Mouse (Mus musculus) spleen, embryonic (tissue): Measurements from ENCODE around the gene Accsl.

Experiments used
- CTCF ChIA-PET: fragments of 350-600 bp; sonication (Branson Sonifier 250); formaldehyde crosslinking; loops from one replicate; lab custom pipeline; 2022; lab: Charles Lee

Gene Accsl

DNA sequence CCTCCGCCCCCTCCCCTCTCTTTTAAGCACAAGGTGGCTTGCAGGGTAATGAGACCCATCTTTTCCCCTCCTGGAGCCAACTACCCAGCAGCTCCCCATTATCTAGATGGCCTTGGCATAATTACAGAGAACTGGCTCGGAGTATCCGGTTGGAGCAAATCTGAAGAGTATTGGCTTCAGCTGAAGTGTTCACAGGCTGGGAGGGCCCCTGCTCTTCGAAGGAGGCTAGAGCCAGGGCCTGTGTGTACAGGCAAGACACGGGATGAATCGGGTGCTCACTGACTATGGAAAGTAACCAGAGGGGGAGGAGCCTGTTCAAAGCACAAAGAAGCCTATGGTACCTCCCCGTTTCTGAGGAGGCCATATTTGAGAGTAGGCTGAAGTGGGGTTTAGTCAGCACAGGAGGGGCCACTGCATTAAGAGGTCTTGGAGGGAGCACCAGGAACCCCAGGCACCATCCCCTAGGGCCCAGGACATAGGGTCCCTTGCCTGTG, at the start of gene Accsl:
Gene Accsl (minus strand): TSS at position 51 of the 494 bp plus-strand sequence.
- CTCF ChIA-PET = interaction anchor here (0.5 kb wide), 1 partner anchor 11 kb away, joined by 8 read pairs; no protein-coding TSS in a partner anchor

DNA sequence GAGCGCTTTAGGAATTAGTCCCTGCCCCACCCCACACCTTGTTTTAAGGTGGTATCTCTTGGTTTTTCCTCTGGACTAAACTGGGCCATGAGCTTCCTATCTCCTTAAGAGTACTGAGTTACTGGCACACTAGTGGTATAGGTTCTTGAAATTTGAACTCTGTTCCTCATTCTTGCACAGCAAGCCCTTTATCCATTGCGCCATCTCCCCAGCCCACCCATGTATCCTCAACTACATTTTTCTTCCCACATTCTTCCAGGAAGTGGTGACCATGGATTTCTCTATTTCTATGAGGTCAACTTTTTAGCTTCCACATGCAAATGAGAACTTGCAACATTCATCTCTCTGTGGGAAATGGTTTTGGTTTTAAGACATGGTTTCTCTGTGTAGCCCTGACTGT, 44.6 kb upstream of the Accsl start:
- CTCF ChIA-PET = no interaction called here

DNA sequence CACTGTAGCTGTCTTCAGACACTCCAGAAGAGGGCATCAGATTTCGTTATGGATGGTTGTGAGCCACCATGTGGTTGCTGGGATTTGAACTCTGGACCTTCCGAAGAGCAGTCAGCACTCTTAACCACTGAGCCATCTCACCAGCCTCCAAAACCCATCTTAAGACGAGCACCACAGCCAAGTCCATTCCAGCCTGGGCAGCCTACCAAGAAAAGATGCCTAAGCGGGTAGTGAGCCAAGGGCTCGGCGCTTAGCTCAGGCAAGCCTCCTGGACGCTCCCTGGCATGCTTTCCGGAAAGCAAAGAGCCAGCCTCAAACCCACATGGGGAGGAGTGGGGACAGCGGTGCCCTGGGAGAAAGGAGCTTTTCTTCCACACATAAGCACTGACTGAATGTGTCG, 43.0 kb upstream of the Accsl start:
- CTCF ChIA-PET = no interaction called here

DNA sequence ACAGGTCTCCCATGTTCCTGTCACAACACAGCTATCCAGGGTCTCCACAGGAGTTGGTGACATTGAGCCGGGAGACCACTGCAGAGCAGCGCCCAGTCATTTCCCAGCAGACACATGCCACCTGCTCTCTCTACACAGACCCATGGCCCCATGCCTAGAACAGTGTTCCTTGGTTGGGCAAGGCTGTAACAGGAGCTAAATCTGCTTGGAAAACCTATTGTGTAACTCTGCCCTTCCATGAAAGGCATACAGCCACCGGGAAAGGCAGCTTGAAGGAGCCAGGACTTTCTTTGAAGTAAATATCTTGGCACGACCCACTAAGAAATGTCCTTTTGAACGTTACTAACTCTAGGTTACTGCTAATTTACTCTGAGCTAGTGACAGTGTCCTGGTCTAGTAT, 40.8 kb upstream of the Accsl start:
- CTCF ChIA-PET = no interaction called here

DNA sequence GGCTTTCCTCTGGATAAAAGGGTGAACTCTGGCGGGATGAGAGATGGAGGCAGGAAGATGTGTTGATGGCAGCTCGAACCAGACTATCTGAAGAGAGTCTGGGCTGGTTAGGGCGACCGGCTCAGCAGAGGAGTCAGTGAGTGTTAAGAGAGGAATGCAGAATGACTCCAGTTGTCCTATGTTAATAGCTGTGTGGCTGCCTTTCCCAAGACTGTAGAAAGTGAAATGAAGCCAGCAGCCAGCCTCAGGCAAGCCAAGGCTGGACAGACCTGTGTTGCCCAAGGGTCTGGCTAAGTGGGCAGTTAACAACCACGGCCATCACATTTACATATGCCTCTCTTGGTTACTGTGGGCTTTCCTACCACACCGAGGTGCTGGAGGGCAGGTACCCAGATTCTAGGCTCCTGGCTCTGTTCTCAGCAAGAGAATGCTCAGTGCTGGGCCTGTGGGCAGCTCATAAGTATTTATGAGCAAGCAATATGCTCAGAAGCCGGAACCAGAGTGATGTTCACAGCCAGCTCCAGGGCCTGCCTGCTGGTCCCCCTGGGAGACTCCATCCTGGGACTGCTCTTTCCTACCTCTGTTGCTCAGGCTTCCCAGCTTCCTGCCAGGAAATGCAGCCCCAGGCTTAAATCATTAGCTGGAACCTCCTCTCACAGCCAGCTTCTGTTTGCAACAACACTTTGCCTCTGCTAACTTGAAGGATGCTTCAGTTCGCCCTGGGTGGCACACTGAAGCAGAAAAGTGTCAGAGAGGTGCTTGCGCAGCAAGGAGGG, 38.8 kb upstream of the Accsl start:
- CTCF ChIA-PET = no interaction called here

DNA sequence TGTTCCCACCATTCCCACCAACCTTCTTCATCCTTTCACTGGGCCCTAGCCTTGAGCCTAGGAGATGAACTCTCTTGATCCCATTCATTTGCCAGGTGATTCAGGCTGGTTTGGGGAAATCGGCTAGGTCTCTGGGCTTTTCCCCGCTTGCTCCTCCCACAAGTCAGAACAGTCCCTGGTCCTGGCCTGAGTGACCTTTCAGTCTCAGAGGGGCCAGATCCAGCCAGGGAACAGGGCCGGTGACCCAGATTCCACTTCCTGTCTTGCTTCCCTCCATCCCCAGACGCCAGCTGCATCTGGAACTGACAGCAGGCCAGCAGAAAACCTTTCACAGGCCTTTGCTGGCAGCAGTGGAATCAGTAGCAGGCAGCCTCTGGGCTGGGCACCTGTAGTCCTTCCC, 37.4 kb upstream of the Accsl start:
- CTCF ChIA-PET = no interaction called here

DNA sequence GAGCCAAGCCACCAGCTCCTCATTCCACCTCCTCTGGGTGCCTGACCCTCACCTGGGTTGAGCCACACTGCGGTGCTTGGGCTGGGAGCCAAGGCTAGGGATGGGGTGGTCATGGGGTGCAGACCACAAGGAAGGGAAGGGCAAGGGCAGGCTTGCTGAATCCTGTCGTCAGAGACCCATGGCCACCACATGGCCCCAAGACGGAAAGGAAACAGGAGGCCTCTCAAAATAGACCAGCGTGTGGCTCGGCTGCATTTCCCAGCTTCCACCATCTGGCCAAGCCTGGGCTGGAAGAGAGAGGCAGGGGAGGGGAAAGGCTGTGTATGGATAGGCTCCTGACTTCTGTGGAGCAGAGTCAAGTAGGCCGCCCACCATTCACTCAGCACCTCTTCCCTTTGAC, 34.5 kb upstream of the Accsl start:
- CTCF ChIA-PET = no interaction called here

DNA sequence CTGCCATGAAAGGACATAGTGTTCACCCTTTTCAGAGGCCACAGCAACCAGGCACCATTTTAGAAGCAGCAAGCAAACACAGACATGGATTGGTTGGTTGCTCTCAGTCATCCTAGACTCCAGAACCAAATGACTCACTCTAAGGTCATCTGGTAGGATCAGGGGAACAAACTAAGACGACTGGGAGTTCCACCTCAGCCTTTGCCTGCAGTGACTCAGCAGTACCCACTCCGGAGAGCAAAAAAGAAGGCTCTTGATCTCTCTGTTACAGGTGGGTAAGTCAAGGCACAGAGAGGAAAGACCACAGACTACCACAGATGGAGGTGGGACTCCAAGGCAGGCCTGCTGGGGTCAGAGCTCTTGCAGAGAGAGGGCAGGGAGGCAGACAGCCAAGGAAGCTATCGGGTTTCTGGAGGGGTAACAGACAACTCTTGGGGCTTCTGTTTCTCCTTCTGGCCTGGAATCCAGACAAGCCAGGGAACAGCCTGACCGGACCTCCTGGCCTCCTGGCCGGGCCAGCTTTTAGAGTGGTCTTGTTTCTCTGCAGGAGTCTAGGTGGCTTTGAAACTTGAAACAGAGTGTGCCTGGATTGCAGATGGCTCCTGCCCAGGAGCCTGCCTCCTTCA, 33.8 kb upstream of the Accsl start:
- CTCF ChIA-PET = no interaction called here

DNA sequence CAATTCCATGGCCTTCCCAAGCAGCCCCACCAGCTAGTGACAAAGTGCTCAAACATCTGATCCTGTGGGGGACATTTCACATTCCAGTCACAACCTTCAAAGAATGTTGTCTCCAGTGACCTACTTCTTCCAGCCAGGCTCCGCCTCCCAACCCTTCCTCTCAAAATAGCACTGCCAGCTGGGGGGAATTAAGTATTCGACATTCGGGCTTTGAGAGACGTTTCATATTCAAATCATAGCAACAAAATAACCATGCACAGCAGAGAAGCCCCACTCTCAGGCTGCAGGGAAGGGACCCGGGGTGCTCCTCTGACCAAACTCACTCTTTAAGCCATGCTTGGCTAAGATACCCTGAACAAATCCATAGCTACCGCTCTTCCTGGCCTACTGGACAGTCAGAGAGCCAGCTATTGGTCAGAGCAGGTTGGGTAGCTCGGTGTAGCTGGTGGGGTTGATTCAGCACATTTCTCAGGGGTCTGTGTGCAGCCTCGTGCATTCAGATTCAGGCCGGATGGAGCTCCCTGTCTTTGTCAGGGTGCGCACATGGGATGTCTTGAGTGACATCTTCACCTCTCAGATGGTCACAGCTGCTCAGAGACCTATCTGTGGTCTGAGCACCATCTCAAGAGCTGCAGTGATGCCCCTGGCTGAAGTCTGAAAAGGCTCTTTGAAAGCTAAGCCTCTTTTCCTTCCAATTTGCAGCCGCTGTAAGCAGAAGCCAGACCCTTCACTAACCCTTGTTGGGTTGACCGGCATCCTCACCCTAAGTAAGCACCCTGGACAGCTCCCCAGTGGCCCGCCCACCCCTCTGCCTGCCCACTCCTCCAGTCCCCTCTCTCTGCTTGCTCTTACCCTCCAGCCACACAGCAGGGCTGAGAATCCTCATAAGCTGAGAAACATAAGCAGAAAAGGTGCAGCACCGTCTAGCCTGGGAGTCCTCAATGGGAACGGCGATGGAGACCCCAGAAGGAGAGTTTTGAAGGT, 30.7 kb upstream of the Accsl start:
- CTCF ChIA-PET = no interaction called here

DNA sequence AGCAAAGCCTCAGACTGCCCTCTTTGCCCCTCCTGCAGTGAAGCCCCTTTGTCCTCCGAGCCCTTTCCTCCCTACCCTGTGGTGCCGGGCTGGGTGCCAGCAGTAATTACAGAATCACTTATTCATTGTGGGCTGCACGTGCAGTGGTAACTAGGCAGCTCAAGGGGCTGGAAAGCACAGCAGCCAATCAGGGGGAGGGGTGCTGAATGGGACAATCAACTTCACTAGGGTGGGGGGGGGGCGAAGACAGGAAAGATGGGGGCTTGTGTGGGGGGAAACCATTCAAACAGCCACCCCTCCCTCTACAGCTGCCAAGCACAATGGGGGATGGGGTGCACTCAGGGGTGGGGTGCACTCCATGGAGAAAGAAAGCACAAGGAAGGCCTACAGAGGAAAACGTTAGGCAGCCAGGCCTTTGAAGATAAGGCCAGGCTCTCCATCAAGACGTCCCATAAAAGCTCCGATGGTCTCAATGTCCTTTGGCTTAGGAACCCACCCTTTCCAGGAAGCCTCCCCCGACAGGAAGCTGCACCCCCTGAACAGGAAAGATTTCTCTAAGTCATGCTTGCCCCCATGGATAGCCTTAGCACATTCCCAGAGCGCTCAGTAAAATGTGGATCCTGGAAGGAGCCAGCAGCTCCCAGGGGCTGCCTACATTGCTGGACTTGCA, 22.8 kb upstream of the Accsl start:
- CTCF ChIA-PET = interaction anchor here (0.6 to 0.8 kb wide), 2 partner anchors 17 to 127 kb away, joined by 3 to 4 read pairs; no protein-coding TSS in a partner anchor

DNA sequence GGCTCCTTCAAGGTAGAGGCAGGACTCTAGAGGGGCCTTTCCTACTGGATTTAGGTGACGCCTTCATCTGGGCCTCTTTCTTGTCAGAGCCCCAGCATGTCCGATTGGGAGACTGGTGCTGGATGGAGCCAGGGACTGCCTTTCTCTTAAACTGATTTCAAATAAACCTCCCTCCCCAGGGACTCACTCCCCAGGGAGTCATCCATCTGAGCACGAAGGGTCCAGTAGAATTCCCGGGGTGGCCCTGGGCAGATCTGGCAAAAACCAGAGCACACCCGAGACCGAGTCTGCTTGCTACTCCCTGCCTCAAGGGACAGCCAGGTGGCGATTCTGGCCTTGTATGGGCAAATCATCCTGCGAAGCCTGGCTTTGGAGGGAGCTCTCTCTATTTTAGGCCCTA, 21.2 kb upstream of the Accsl start:
- CTCF ChIA-PET = no interaction called here

DNA sequence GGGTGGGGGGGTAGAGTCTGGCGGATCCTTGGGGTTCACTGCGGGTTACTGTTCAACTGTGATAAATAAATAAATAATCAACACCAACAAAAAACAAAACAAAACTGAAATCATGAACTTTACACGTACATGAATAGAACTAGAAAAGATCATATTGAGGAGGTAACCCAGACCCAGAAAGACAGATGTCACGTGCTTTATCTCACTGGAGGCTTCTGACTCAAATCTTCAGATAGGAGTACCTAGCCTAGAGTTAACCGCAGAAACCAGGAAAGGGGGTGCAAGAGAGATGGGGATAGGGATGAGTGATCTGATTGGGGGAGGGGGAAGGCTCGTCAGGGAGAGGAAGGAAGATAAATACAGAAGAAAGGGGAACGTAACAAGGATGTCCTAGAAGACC, 20.1 kb upstream of the Accsl start:
- CTCF ChIA-PET = no interaction called here

DNA sequence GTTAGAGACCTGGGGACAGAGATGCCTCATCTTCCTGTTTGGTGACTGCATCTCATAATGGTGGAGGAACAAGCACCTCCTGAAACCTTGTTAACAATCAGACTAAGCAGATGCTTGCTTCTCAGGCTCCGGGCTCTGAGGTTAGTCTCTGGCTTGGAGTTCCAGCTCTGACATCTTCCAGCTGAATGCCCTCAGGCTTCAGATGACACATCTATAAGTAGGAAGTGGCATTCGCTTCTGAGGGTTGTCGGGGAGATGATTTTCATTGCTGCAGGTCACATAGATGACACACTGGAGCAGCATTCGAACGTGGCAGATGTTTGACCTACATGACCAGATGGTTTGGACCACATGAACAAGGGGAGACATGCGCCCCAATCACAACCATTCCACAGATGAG, 19.4 kb upstream of the Accsl start:
- CTCF ChIA-PET = no interaction called here

DNA sequence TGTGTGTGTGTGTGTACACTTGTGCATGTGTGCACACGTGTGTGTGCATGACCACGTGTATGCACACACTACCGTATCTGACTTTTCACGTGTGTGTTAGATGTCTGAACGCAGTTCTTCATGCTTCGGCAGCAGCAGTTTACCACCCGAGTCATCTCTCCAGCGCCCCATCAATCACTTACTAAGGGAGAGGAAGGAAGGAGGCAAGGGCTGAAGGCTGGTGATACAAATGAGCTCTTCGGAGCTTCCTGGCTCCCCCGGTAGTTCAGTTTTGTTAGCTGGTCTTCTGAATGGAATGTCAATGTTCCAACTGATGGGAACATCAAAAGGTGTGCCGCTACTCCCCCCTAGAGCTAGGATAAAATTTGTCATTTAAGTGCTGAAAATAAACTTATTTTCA, 18.3 kb upstream of the Accsl start:
- CTCF ChIA-PET = no interaction called here

DNA sequence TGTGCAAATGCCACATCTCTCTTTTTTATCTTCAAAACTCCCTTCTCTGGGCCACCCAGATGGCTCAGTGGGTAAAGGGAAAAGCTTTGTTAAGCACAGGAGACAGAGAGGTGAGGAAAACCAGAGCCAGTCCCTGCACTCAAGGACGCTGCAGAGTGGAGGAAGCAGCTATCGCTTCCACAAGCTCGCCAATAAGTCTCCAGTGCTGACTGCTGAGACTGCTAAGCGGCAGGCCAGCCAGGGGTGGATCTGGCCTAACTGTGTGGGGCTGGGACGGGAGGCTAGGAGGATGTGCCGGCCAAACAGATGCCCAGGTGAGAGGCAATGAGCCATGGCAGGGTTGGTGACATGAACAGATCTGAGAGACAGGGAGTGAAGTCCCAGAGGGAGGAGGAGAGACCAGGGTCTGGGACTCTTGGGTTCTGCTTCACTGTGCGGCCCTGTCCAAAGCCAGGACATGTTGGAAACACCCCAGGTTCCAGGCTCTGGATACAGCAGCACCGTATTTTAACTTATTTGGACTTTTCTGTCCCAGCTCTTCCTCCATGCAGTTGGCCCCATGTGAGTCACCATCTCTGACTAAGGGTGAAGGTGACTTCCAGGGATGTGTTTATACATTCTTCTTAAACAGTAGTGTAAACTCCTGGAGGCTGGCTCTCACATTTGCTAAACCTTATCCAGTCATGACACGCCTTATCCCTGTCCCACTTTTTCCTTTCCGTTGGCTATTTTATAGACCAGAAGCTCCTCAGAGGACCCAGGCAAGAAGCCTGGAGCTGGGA, 17.2 kb upstream of the Accsl start:
- CTCF ChIA-PET = no interaction called here

DNA sequence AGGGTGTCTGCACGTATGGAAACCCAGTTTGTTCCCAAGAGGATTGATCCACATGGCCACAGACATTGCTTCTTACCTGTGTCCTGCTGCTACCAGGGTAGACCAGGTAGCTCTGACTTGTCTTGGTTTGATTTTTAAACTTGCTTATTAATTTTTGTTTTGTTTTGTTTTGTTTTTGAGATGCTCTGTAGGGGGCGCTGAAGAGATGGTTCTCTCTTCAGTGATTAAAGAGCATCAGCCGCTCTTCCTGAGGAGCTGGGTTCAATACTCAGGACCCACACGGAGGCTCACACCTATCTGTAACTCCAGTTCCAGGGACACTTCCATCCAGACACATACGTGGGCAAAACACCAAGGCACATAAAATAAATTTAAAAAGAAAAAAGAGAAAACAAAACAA, 14.1 kb upstream of the Accsl start:
- CTCF ChIA-PET = no interaction called here

DNA sequence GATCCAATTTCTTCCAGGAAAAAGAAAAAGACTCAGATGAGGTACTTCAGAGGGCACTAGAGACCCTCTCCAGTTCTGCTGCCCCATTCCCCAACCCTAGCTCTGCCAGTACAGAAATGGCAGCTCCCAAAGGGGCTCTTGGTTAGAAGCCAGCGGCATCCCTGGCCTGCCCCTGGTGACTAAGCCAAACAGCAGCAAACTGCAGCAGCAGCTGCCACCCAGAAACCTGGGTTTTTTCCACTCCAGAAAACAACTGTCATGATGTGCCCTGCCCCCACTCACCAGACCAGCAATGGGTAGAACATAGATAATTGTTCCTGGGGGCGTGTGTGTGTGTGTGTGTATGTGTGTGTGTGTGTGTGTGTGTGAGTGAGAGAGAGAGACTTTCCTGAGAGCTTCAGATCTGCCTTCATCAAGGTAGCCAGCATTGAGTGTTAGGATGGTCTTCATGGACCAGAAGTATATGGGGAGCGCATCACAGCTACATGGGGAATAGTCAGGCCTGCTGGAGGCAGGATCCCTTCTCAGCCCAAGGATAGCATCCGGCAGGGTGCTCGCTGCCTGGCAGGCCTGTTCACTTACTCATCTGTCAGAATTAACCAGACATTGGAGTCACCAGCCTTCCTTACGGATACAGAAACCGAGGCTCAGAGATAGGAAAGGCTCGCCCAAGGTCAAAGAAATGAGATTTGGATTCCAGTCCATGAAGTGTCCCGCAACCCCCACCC, 12.8 kb upstream of the Accsl start:
- CTCF ChIA-PET = no interaction called here

DNA sequence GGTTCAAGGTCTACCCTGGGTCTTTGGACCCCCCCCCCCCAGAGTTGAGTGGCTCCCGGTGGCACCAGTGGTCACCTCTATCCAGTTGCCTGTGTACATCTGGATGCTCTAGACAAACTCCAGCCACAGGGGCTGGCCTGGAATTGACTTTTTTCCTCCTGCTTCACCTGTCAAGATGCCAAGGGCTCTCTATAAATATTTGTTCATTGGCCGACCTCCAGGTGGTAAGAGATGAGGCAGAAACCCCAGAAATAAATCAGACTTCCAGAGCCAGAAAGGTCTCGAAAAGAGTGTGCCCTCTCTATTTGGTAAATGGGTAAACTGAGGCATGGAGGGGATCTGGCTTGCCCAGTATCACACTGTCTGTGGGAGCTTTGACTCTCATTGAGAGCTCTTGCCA, 12.0 kb upstream of the Accsl start:
- CTCF ChIA-PET = no interaction called here

DNA sequence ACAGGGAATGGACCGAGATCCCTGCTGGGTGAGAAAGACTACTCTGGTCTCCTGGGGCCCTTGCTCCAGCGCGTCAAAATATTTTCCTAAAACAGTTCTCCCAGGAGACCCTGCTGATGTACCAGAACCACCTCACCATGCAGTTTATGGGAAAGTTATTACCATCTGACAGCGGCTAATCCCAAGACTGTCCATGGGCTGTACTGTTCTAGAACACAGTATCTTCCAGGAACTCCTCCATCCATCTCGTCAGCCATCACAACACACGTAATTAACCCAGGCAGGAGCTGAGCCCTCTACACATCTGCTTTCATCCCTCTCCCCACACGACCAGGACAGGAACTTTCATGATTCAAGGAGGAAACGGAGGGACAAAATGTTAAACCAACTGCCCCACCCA, 11.5 kb upstream of the Accsl start:
- CTCF ChIA-PET = interaction anchor here (0.7 kb wide), 1 partner anchor 11 kb away, joined by 8 read pairs; no protein-coding TSS in a partner anchor

DNA sequence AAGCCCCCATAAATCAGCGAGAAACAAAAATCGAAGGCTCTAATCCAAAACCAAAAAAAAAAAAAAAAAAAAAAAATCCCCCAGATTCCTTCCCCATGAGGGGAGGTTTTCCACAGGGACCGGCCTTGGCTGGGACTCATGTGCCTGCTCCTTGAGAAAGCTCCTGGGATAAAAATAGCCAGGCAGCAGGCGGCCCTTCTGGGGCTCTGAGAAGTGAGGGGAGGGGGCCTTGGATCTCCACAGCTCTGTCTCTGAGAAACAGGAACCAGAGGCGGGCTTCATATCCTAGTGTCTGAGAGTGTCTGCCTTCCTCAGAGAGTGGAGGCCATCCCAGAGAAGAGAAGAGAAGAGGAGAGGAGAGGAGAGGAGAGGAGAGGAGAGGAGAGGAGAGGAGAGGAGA, 8.0 kb upstream of the Accsl start:
- CTCF ChIA-PET = no interaction called here
